Mouse (Mus musculus): ENCODE results near the gene Sorcs1. TPM values are rescaled to one million over a fixed set of nuclear protein-coding genes. Genes with fewer than 3 reads are reported as not detected.

The Sorcs1 gene
- polyA plus RNA-seq, 1 experiment, result 0.12 TPM

DNA sequence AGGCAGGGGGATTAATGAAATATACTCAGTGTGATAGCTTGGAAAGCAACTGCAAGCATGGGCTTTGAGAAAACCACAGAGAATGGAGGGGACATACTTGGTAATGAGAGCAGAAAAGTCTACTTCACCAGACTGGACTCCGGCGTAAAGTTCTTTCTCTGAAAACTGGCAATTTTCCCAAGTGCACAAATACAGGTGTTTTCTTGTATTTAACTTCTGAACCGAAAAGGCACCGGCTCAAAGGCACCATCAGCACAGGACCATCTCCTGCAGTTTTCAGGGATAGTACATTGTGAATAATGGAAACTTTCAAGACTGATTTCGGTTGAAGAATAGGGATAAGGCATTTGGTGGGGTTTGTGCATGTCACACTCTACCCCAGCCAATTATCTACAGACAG is 219.9 kb downstream of the Sorcs1 start:
- whole genome bisulfite sequencing, result 85% methylated on average over 5 of the region's 5 CpGs
- Histone ChIP-seq H3K4me3 (replicated peaks; ENCODE audit: extremely low read depth, low read depth, low read length) (no peak overlapping the region), H3K4me1 (ENCODE audit: control insufficient read depth, insufficient read depth, low read length) (no peaks in the 10 kb centered on the region)
- TF ChIP-seq POLR2A (IDR thresholded peaks at IDR 0.05; ENCODE audit: borderline replicate concordance, extremely low read depth, low read depth, low read length) (no peak), CTCF (IDR thresholded peaks at IDR 0.05; ENCODE audit: insufficient read depth, low read length) (no peak)
- no peak for DNase-seq

DNA sequence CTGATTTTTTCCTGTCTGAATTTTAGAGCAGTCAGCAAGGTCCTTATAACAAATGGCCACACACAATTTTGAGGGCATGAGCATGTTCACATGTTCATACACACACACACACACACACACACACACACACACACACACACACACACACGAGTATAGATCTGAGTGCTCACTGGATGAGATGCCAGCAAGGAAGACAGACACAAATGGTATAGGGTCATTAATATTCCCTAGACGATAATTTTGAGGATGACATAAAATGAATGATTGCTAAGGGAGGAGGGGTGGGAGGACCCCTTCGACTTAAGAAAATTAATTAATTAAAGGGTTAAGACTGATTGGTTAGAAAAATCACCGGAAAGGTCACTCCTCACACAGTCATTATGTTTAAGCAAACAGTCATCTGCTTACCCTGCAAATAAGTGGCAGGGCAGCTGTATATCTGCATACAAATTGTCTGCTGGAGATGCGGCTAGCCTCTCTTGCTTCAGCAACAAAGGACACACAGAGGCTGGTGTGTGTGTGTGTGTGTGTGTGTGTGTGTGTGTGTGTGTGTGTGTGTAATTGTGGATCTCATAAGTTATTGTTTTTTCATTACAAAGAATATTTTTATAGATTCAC is 221.1 kb downstream of the Sorcs1 start:
- H3K4me3 ChIP-seq (replicated peaks; ENCODE audit: extremely low read depth, low read depth, low read length), result no peak overlapping the region
- no peak for DNase-seq
- TF ChIP-seq CTCF (IDR thresholded peaks at IDR 0.05; ENCODE audit: insufficient read depth, low read length) (no peak), POLR2A (IDR thresholded peaks at IDR 0.05; ENCODE audit: borderline replicate concordance, extremely low read depth, low read depth, low read length) (no peak)
- WGBS, result 29% methylated on average over 5 of the region's 5 CpGs
- no peaks in the 10 kb centered on the region for H3K4me1 ChIP-seq (ENCODE audit: control insufficient read depth, insufficient read depth, low read length)

DNA sequence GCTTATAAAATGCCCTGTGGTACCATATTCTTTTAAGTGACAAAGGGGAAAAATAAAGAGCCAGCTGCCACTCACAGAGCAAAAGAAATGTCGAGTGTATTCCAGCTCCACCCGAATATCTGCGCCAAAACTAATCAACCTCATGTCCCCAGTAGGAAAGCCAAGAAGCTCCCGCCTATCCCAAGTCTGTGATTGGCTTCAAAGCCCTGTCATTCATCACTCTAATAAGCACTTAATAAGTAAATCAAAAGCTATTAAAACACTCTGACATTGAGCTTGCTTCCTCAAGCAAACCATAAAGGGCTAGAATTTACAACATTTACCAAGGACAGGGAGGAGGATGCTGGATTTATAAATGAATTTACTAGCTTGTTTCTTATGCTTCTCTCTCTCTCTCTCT is 237.3 kb downstream of the Sorcs1 start:
- TF ChIP-seq CTCF (IDR thresholded peaks at IDR 0.05; ENCODE audit: insufficient read depth, low read length) (no peak), POLR2A (IDR thresholded peaks at IDR 0.05; ENCODE audit: borderline replicate concordance, extremely low read depth, low read depth, low read length) (no peak)
- H3K4me1 ChIP-seq (ENCODE audit: control insufficient read depth, insufficient read depth, low read length), result no peaks in the 10 kb centered on the region
- 29% methylated on average over 4 of the region's 4 CpGs for WGBS
- no peak for DNase-seq
- no peak overlapping the region for H3K4me3 ChIP-seq (replicated peaks; ENCODE audit: extremely low read depth, low read depth, low read length)

DNA sequence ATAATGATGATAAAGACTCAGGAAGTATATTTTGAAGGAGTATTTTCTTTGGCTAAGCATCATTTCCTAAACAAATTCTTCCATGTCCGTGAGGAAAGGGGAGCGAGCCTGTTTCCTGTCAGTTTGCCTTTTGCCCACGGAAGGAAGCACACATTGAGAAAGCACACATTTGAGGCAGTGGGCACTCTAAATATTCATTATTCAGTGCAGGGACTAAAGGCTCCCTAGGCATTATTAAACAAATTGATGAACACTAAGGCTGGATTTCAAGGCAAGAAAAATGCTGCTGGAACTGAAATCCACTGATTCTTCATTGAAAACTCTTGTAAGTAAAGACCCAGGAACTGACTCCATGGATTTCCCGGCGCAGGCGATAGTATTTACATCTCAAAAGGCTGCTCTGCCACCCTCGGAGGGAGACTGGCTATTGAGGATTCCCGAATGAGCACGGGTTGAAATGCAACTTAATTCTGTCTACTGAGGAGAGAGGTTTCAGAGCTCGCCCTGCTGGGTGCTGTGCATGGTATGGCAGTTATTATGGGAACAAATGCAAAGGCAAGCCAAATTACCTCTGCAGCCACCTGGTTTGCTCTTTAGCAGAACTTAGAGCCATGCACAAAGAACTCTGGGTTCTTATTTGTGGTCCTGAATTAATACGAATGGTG is 238.1 kb downstream of the Sorcs1 start:
- no peaks in the 10 kb centered on the region for H3K4me1 ChIP-seq (ENCODE audit: control insufficient read depth, insufficient read depth, low read length)
- TF ChIP-seq CTCF (IDR thresholded peaks at IDR 0.05; ENCODE audit: insufficient read depth, low read length), result no peak
- no peak for TF ChIP-seq POLR2A (IDR thresholded peaks at IDR 0.05; ENCODE audit: borderline replicate concordance, extremely low read depth, low read depth, low read length)
- WGBS, result 7% methylated on average over 11 of the region's 11 CpGs
- DNase-seq, result no peak
- H3K4me3 ChIP-seq (replicated peaks; ENCODE audit: extremely low read depth, low read depth, low read length), result no peak overlapping the region

DNA sequence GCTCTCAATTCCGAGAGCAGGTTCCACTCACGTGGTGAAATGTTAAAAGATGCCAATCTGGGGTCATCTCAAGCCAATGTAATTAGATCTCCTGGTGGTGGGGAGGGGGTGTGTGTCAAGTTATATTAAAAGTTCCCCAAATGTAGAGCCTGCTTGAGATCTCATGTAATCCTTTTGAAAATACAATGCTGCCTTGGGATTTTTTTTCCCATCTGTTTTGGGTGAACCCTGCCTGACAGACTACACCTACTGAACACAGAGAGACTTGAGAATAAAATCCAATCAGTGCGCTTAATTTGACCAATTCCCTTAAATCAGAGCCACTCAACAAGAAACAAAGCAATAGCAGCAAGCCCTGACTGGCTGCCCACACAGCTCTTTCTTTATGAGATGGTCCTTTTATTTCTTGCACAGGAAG is 239.0 kb downstream of the Sorcs1 start:
- TF ChIP-seq CTCF (IDR thresholded peaks at IDR 0.05; ENCODE audit: insufficient read depth, low read length) (no peak), POLR2A (IDR thresholded peaks at IDR 0.05; ENCODE audit: borderline replicate concordance, extremely low read depth, low read depth, low read length) (no peak)
- H3K4me1 ChIP-seq (ENCODE audit: control insufficient read depth, insufficient read depth, low read length), result no peaks in the 10 kb centered on the region
- H3K4me3 ChIP-seq (replicated peaks; ENCODE audit: extremely low read depth, low read depth, low read length), result no peak overlapping the region
- WGBS, result 38% methylated on average over 3 of the region's 3 CpGs
- no peak for DNase-seq

DNA sequence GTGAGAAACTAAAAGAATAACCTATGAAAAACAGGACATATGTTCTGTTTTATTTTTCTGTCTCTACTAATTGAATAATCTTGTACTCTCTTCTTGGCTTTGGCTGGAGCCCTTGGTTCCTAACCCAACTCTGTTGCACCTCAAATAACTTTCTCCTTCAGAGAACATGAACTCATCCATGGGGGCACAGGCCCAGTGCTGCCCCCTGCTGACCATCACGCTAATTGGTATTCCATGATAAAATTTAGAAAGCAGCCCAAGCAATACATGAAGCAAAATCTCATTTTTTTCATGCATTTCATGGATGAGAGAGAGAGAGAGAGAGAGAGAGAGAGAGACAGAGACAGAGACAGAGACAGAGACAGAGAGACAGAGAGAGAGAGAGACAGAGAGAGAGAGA is 255.5 kb downstream of the Sorcs1 start:
- no peak for DNase-seq
- H3K4me3 ChIP-seq (replicated peaks; ENCODE audit: extremely low read depth, low read depth, low read length), result no peak overlapping the region
- no peak for TF ChIP-seq POLR2A (IDR thresholded peaks at IDR 0.05; ENCODE audit: borderline replicate concordance, extremely low read depth, low read depth, low read length)
- TF ChIP-seq CTCF (IDR thresholded peaks at IDR 0.05; ENCODE audit: insufficient read depth, low read length), result peak; percentile 20; the same call in 1 of the 2 replicates
- no peaks in the 10 kb centered on the region for H3K4me1 ChIP-seq (ENCODE audit: control insufficient read depth, insufficient read depth, low read length)
- 81% methylated on average over 1 of the region's 1 CpGs for WGBS

DNA sequence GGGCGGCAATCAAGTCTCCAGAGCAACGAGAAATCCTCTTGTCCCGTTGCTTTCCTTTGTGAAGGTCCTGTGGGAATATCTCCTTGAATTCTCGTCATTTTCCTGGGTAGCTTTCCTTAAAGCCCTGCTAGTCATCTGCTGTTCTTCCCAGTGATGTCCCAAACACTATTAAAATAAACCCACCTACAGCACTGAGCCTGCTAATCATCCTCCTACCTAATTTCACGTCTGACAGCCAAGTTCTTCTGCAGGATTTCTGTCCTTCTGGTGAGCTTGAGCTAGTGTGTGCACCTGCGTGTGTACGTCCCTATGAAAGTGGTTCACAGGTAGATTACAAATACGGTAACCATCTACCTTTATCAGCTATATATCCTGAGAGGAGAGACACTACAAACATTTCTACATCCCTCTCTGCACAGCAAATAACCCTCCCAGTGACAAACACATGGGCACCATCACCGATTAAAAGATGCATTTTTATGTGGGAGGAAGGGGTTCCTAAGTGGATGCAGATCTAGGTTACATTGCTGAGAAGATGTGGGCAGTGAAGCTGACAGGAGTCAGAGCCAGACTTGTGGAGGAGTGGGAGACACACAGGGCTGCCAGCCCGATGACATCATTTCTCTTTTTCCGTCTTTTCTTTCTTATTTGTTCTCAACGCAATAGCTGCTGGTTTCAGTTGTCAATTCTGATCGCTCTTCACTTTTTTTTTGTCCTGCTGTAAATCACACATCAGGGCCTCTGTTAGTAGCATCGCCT is 259.3 kb downstream of the Sorcs1 start:
- no peak for DNase-seq
- Histone ChIP-seq H3K4me1 (ENCODE audit: control insufficient read depth, insufficient read depth, low read length) (no peaks in the 10 kb centered on the region), H3K4me3 (replicated peaks; ENCODE audit: extremely low read depth, low read depth, low read length) (no peak overlapping the region)
- 40% methylated on average over 14 of the region's 14 CpGs for WGBS
- no peak for TF ChIP-seq CTCF (IDR thresholded peaks at IDR 0.05; ENCODE audit: insufficient read depth, low read length)
- TF ChIP-seq POLR2A (IDR thresholded peaks at IDR 0.05; ENCODE audit: borderline replicate concordance, extremely low read depth, low read depth, low read length), result no peak

DNA sequence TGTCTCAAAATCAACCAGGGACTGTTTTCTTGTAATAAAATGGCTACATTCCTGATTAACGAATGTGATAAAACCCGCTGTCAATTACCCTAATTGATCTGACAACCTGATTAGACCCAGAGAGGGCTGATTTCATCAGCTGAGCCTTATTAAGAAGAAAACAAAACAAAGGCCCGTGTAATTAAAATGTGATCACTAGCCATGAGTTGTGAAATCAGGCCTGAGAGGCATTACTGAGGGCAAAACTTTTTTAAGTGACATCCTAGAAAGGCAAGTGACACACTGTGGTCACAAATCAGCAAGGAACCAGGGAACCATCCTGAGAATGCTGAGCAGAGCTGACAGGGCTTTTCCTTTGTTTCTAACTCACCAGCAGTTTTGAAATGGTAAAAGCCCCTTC is 267.9 kb downstream of the Sorcs1 start:
- no peaks in the 10 kb centered on the region for H3K4me1 ChIP-seq (ENCODE audit: control insufficient read depth, insufficient read depth, low read length)
- WGBS, result 76% methylated on average over 3 of the region's 3 CpGs
- TF ChIP-seq POLR2A (IDR thresholded peaks at IDR 0.05; ENCODE audit: borderline replicate concordance, extremely low read depth, low read depth, low read length), result no peak
- TF ChIP-seq CTCF (IDR thresholded peaks at IDR 0.05; ENCODE audit: insufficient read depth, low read length), result no peak
- no peak overlapping the region for H3K4me3 ChIP-seq (replicated peaks; ENCODE audit: extremely low read depth, low read depth, low read length)
- DNase-seq, result no peak

DNA sequence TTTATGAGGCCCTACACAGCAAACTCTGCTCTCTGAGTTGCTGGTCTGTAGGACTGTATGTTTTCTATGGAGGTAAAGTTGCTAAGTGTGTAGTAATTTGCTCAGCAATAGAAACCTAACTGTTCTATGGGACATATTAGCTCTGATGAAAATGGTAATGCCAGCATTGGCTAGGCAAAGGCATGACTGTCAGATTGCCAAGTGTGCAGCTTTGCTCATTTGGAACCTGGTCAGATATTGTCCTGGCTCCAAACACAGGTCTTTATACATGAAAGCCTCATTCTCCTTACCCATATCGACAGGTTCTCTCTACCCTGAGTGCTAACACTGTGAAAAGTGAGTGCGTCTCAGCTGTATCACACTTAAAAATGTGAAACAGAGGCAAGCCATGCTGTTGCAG is 280.1 kb downstream of the Sorcs1 start:
- Histone ChIP-seq H3K4me3 (replicated peaks; ENCODE audit: extremely low read depth, low read depth, low read length) (no peak overlapping the region), H3K4me1 (ENCODE audit: control insufficient read depth, insufficient read depth, low read length) (no peaks in the 10 kb centered on the region)
- TF ChIP-seq CTCF (IDR thresholded peaks at IDR 0.05; ENCODE audit: insufficient read depth, low read length), result no peak
- TF ChIP-seq POLR2A (IDR thresholded peaks at IDR 0.05; ENCODE audit: borderline replicate concordance, extremely low read depth, low read depth, low read length), result no peak
- WGBS, result 90% methylated on average over 2 of the region's 2 CpGs
- DNase-seq, result no peak

Data from lung, adult 2 months (tissue).